In the genomic region with DNA sequence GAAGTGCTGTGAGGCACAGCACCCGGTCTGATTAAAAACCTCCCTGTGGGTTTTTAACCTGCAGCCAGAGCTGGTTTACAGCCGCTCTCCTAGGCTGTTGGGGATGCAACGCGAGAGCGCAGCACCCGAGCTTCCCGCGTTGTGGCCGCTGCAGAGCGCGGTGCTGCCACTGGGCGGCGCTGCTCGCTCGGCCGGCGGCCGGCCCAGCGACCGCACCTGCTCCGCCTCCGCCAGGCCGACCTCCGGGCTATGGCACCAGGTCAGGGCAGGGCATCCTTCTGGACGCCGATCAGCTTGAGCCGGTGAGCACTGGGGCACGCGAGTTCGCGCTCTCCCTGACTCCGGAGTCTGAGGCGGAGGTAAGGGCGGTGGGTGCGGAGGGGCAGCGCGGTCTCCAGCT, we compare ENCODE assay signal across 8 mouse cellular contexts. TPM values are rescaled to one million over a fixed set of nuclear protein-coding genes. Genes with fewer than 3 reads are reported as not detected.
DNase-seq lines count a peak whose midpoint lies in the region; ATAC-seq lines count a peak whose summit lies in the region.

No protein-coding gene starts in this region.

- H3K4me1 ChIP-seq in liver, embryonic 12.5 days: peaks cover 42% of the 10 kb centered on the region

- DNase-seq in layer of hippocampus, adult 11-12 months (ENCODE audit: low spot score): peak; percentile 56
- DNase-seq in layer of hippocampus, adult 9-11 months: no peak
- DNase-seq in cerebellum, postnatal 10 days: peak; percentile 72 to 79
- peak; percentile 67 to 75 for DNase-seq in frontal cortex, postnatal 36 days (ENCODE audit: low spot score in 2 of 2)
- peak; percentile 80 for DNase-seq in kidney, adult 18-20 months
- DNase-seq in naive thymus-derived CD4-positive, alpha-beta T cell, adult 2 months (ENCODE audit: low read depth): peak; percentile 79
- DNase-seq in testis, postnatal 10 days (ENCODE audit: low spot score): peak; percentile 84

- peaks cover 41% of the 10 kb centered on the region for H3K27me3 ChIP-seq in liver, embryonic 12.5 days (replicated peaks)

- peak overlapping the region; percentile 53 for H3K4me3 ChIP-seq in liver, embryonic 12.5 days

- H3K9ac ChIP-seq in liver, embryonic 12.5 days: peak overlapping the region; percentile 67

- peak; percentile 52 for ATAC-seq in liver, embryonic 12.5 days

- 0 out of 2 replicates have a peak, but pooled peaks cover 3% of the 10 kb centered on the region for H3K9me3 ChIP-seq in liver, embryonic 12.5 days (replicated peaks)

- under 1% methylated on average over 37 of the region's 37 CpGs for WGBS in liver, embryonic 12.5 days (ENCODE audit: insufficient replicate concordance)

- H3K4me2 ChIP-seq in liver, embryonic 12.5 days: peak overlapping the region; percentile 87

- no peaks in the 10 kb centered on the region for H3K36me3 ChIP-seq in liver, embryonic 12.5 days

- no peak overlapping the region for H3K27ac ChIP-seq in liver, embryonic 12.5 days

RNA-seq across cellular contexts. Expression of gene Pard6b, which starts 36.3 kb away (rescaled TPM):
- polyA plus RNA-seq in liver, embryonic 12.5 days (2016; fragmentation: Nextera tagmentation; extraction: Ambion mirVana): 4.5 and 4.9 TPM in 2 replicates
